Mouse (Mus musculus): ENCODE data around the gene Serpinb9g. TPM values are rescaled to one million over a fixed set of nuclear protein-coding genes. Genes with fewer than 3 reads are reported as not detected.
"Not testable (repeated sequence)": the region's sequence is repeated elsewhere in the genome, so short reads cannot be mapped to it uniquely, and the experiment has no call there.

The Serpinb9g gene
- total RNA-seq (2017): not detected in 2 replicates

DNA sequence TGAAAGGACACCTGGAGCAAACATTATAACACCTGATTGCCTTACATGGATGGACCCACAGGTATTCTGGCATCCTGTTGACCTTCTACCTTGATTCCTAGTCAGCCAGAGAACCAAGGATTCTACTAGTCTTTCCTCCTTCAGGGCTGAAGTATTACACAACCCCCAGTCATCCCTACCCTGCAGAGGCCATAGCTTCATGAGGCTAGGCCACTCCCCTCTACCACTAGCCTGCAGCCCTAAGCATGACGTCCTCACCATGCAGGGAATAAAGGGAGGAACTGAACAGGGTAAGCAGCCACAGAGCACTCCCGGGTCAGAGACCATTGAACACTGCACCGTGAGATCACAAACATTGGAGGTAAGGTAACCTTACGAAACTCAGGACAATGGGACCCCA, at the start of gene Serpinb9g:
TSS of gene Serpinb9g (plus strand) at position 301 of the 400 bp plus-strand sequence.
- not testable (repeated sequence) for ATAC-seq (replicated peaks; ENCODE audit: low read depth, poor library complexity, severe bottlenecking)

GRCm38 (mm10) chr13:33483872-33484271, 718 bp upstream of the Serpinb9g start:
- ATAC-seq (replicated peaks; ENCODE audit: low read depth, poor library complexity, severe bottlenecking): not testable (repeated sequence)

DNA sequence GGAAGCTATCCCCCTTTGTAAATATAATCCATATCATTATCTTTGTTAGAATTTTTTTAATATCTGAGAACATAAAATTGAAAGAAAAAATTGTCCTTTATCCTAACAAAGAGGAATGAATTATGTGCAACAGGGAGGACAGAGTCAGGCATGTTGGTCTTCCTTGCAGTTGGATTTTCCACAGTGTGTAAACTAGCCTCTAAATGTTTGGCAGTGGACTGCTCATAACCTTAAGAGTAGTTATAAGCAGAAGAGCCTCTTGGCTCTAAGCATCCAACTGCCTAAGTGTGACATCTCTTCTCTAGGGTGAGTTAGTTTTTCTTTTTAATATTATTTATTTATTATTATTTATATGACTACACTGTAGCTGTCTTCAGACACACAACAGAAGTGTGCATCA, 40.0 kb downstream of the Serpinb9g start:
- ATAC-seq (replicated peaks; ENCODE audit: low read depth, poor library complexity, severe bottlenecking): no peak

- no peak for ATAC-seq (replicated peaks; ENCODE audit: low read depth, poor library complexity, severe bottlenecking)
Measured at GRCm38 (mm10) chr13:33532814-33533213, 48.2 kb downstream of the Serpinb9g start.

Other genes with a start within 250 kb of the Serpinb9g start
- not detected in 2 replicates for gene Serpinb9e, start 235.2 kb upstream of the Serpinb9g start, total RNA-seq (2017)
- not detected in 2 replicates for gene Serpinb9f, start 160.7 kb upstream of the Serpinb9g start, total RNA-seq (2017)
- not detected in 2 replicates for gene Gm11397, start 89.0 kb upstream of the Serpinb9g start, total RNA-seq (2017)
- not detected in 2 replicates for gene Serpinb6d, start 176.6 kb downstream of the Serpinb9g start, total RNA-seq (2017)